Mouse (Mus musculus) cerebellum, adult 2 months (tissue): Measurements from ENCODE around the gene Cmtm2a.
"Not testable (repeated sequence)": the region's sequence is repeated elsewhere in the genome, so short reads cannot be mapped to it uniquely, and the experiment has no call there.

Experiments
- CTCF ChIP-seq: fragments of 200-500 bp; IDR thresholded peaks from 2 replicates; pipeline ENCODE4 v1.5.1; 2011; ENCODE audit warnings: low read depth, mild to moderate bottlenecking, control low read depth, low read length, moderate library complexity, borderline replicate concordance; ENCODE audit not compliant: insufficient read depth
- POLR2A ChIP-seq: fragments of 200-500 bp; IDR thresholded peaks from 2 replicates; pipeline ENCODE4 v1.6.1; 2011; ENCODE audit warnings: low read length, control low read depth, borderline replicate concordance; ENCODE audit not compliant: insufficient read depth

GRCm38 (mm10) chr8:104264271-104264935 lies 28.6 kb downstream of the Cmtm2a start:
- TF ChIP-seq CTCF, POLR2A: not testable (repeated sequence)
